Mouse (Mus musculus) left cerebral cortex, postnatal 25 days (tissue): ENCODE measurements at regions not wholly inside any gene's neighbourhood (a gene's known extent, or its start where the extent isn't known, plus 50 kb on each side); places are given as distances from the start of the nearest gene placed in this dataset.

Experiments used
- DNase-seq, 2 experiments: peaks; one replicate each; pipeline ENCODE4 v3.0.0; 2022; ENCODE audit warnings: low spot score in 2 of 2, mixed read lengths in 1 of 2
- intact Hi-C: fragments of 180-260 bp; cut with DNase I; formaldehyde crosslinking; loops from one replicate; pipeline ENCODE4 v1.15.1; 2025

DNA sequence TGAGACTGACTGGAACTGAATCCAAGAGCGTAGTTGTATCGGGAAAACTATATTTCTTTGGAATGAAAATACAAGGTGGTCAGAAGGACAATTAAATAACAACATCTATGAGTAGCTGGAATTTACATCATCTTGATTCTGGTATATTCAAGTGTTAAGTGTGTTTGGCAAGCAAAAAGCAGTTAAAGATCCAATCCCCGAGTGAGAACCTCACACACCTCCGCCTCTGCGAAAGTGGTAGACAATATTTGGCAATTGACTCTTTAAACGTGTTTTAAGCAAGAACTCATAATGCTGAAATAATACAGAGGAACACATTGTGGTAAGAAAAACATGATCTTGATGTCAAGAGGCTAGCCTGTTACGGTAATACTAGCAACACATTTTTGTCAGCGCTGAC lies 231.2 kb upstream of the Dab2 start:
- intact Hi-C loops, result no loop called here
- no peak for DNase-seq

- intact Hi-C loops, result no loop called here
- no peak for DNase-seq
Observed at GRCm38 (mm10) chr15:6071873-6072272, 227.7 kb upstream of the Dab2 start.

- DNase-seq, result no peak
- intact Hi-C loops, result no loop called here
Observed at GRCm38 (mm10) chr15:6072920-6073319, 226.7 kb upstream of the Dab2 start.

DNA sequence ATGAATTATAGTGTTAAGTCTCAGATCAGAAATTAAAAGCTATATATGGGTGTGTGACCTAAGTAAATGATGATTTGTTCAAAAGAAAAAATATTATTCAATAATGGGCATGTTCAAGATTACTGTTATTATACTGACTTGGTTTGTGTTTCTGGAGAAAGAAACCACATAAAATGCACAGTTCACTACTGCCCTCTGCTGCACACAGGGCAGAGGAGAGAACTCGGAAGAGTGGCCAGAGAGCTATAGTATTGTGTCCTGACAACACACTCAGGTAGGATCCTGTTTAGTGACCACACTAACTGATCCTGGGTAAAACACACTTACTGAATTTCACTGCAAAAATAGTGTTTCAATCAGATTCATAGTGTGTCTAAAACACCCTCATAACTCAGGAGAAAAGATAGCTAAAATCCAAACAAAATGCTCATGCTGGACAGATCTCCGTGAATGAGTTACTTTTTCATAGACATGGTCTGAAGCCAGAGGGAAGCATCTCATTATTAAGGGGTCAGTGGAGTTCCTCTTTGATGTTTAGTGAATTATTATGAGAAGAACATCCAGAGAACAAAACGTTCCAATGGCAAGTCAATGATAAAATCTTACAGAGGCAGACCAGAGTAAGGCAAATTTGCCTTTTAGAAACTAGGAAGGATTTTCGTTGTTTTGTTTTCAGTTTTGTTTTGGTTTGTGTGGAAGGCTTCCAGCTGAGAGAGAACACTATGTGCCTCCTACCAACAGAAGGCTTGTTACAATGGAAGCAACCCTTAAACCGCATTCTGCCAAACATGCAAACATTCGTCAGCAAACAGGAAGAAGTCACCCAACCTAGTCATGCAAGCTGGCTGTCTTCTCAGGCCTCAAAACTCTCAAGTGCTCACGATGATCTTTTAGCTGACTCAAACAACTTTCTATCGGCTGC lies 218.6 kb upstream of the Dab2 start:
- intact Hi-C loops, result loop anchor here (1.0 to 5.0 kb wide), 3 partner anchors 131 to 886 kb away; no protein-coding TSS in a partner anchor
- DNase-seq, result peak; percentile 57 to 66

DNA sequence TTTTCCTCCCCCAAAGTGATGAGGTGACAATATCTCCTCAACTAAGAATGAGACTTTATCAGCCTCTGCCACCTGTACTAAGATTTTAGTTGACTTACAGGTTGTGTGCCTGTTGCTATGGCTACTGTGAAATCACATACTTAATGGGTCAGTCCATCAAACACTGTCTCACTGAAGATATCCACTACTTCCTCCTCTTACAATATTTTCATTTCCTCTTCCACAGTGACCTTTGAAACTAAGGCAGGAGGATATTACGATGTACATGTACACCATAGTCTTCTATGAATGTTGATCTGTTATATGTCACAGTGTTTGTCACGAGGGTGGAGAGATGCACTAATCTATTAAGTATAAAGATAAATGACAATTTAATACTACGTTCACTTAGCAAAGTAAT lies 212.4 kb upstream of the Dab2 start:
- intact Hi-C loops, result no loop called here

DNA sequence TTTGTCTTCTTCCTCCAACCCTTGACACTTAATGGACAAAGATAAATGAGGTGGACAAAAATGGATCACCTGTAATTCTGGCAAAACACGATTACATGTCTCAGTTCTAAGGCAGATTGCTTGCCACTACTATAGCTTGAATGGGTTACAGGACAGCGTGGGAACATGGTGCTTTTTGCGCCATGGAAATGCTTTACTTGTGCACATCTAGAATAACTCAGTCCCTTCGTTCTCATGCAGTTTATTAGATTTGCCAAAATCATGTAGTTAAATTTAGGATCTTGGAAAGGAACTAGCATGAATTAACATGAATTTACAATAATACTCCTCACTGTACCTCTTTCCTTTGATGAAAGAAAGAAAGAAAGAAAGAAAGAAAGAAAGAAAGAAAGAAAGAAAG lies 211.1 kb upstream of the Dab2 start:
- intact Hi-C loops, result no loop called here
- DNase-seq, result peak in 1 of 2 experiments; percentile 20

More for the DNA sequence above, 212.4 kb upstream of the Dab2 start:
- DNase-seq, result no peak

DNA sequence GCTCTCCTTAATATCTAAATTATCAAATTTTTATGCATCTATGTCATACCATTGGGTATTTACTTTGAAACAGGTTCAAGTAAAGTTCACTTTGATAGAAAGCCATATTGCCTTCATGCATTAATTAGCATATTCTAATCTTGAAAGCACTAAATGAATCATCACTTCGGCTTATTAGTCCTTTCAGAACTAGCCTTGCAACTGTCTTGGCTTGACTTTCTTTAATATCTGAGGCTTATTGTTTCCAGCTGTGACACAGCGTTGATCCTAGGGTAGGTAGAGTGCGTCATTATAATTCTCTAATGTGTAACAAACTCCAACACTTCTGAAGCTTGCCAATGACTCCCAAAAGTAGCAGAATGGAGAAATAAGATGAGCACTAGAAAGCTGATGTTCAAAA lies 169.9 kb upstream of the Dab2 start:
- intact Hi-C loops, result no loop called here
- DNase-seq, result no peak

DNA sequence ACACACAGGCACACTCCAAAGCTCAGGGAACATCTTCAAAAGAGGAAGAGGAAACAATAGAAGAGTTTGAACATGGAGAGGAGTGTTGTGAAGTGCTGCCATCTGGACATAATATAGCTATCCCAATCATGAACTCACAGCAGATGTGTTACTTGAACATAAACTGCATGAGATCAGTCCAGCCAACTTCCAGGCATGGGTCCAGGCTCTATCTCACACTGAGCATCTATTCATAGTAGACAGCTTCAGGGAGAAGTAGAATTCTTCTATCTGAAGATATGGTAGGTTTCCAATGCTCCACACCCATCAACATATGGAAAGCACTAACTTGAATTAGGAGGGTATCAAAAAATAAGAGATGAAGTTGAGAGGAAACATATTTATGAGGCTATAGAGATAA lies 167.4 kb upstream of the Dab2 start:
- intact Hi-C loops, result no loop called here
- peak in 1 of 2 experiments; percentile 35 for DNase-seq

- no peak for DNase-seq
- intact Hi-C loops, result no loop called here
Observed at GRCm38 (mm10) chr15:6145071-6145470, 154.5 kb upstream of the Dab2 start.

DNA sequence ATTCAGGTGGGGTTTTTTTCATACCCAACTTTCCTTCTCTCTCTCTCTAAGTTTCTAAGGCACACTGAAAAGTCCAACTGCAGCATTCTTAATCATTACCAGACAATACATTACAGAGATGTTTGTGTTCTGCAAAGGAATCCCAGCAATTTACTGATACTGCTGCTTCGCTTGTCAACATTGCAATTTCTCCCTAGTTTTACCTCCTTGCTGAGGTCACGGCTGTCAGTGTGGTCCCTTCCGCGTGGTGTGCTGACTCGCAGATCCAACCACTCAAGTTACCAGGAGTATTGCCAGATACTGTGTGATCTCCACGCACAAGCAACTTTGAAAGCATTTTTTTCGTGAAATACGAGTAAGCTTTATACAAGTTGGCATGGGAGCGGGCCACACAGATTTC lies 144.9 kb upstream of the Dab2 start:
- no peak for DNase-seq
- intact Hi-C loops, result no loop called here

DNA sequence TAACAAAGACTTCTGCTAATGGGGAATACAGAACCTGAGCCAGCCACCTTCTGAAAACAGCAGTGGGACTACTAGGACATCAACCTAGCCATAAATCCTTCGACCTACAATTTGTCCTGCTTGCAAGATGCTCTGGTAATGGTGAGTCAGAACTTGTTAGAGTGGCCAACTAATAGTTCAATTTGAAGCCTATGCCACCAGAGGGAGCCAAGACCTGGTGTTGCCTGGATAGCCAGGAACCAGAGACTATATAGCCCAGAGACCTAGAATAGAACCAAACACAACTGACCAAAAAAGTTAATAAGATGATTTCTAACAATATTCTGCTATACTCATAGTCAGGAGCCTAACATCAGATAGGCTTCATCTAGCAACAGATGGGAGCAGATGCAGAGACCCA lies 119.3 kb upstream of the Dab2 start:
- no peak for DNase-seq
- intact Hi-C loops, result no loop called here

DNA sequence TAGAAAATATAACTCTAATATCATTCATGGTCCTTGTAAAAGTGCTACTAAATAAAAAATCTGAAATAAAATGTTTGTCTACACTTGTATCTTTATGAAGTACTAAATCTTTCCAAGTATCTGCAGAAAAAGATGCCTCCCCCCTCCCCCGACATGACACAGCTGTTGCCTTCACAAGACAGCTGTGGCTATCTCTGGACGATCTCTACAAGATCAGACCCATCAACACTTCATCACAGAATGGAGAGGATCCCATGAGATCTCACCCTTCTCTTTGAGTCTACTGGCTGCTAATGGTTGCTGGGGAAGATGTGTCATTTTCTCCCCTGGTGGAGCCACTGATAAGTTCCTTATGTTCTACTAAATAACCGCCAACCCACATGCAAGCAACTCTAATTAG lies 116.0 kb upstream of the Dab2 start:
- DNase-seq, result no peak
- intact Hi-C loops, result no loop called here

GRCm38 (mm10) chr15:6191845-6192244 lies 107.7 kb upstream of the Dab2 start:
- DNase-seq, result no peak
- intact Hi-C loops, result no loop called here

DNA sequence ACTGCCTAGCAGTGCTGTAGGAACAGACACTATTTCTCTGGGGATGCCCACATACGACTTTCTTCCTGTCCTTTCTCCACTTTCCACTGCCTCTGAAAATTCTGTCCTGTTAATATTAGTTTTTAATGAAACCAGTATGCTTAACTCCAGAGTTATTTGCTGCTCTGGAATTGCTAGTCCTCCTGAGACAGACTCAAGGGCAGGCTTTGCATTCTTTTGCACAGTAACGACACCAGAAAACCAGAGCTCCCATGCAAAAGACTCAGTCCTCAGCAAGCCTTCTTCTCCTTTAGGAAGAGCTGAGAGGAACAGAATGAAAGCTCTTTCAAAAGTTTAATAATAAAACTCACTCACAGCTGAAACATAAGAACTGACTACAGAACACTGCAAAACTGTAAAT lies 92.3 kb upstream of the Dab2 start:
- DNase-seq, result no peak
- intact Hi-C loops, result loop anchor here (5.0 kb wide), 1 partner anchor 1020 kb away; the partner anchor contains the start of gene Ttc33

DNA sequence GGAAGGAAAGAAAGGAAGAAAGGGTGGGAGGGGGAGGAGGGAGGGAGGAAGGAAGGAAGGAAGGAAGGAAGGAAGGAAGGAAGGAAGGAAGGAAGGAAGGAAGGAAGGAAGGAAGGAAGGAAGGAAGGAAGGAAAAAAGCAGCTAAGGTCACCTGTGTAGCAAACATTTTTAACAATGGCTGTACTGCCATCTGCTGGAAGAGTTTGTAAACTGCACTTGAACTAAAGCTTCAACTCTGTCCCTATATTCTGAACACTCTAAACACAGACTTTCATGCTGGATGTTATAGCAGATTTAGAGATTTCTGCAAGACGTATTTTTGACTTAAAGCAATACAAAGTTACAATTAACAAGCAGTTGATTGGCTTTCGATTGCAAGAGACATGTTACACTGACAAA lies 90.3 kb upstream of the Dab2 start:
- intact Hi-C loops, result loop anchor here (2.0 to 5.0 kb wide), 2 partner anchors 972 to 1022 kb away; partner anchors contain the start of gene Ttc33
- peak; percentile 37 to 39 for DNase-seq

DNA sequence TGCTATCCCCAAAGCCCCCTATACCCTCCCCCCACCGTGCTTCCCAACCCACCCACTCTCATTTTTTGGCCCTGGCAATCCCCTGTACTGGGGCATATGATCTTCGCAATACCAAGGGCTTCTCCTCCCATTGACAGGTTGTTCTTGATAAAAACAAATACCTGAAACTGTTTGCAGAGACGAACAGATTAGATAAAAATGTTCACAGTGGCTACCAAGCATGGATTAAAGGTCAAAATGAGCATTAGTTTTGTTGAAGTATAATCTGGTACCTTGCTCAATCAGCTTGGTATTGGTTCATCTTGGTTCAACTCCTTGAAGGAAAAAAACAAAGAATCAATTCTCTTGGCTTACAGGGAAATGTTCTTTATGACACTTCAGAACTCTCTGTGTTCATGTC lies 81.5 kb upstream of the Dab2 start:
- DNase-seq, result no peak
- intact Hi-C loops, result no loop called here

DNA sequence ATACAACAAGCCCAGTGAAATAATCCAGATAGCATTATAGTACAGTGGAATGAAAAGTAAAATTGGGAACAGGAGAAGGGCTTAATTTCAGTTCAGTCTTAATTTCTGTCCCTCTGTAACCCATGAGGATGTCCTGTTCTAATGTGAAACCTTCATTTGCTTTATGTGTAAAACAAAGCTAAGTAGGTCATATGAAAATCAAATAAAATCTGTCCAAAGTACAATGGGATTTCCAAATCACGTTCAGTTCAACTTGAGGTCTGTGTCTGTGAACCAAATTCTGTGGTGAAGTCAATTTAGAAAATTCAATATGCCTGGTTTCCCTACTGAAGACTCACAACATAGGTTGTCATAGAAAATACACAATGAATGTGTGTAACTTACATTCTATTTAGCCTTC lies 74.4 kb upstream of the Dab2 start:
- DNase-seq, result no peak
- intact Hi-C loops, result no loop called here

DNA sequence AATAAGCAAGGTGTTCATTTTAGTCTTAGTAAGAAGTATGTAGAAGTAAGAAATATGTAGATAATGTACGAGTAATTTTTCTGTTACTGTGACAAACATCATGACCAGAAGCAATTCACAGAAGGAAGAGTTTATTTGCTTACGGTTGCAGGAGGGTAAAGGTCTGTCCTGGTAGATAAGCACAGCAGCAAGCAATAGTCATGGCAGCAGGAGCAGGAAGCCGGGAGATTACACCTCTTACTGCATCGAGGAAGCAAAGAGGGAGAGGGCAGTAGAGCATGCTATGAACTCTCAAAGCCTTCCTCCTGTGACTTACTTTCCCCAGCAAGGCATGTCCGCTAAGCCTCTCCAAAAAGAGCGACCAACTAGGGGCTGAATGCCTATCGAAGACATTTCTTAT lies 69.0 kb upstream of the Dab2 start:
- intact Hi-C loops, result no loop called here
- DNase-seq, result no peak

DNA sequence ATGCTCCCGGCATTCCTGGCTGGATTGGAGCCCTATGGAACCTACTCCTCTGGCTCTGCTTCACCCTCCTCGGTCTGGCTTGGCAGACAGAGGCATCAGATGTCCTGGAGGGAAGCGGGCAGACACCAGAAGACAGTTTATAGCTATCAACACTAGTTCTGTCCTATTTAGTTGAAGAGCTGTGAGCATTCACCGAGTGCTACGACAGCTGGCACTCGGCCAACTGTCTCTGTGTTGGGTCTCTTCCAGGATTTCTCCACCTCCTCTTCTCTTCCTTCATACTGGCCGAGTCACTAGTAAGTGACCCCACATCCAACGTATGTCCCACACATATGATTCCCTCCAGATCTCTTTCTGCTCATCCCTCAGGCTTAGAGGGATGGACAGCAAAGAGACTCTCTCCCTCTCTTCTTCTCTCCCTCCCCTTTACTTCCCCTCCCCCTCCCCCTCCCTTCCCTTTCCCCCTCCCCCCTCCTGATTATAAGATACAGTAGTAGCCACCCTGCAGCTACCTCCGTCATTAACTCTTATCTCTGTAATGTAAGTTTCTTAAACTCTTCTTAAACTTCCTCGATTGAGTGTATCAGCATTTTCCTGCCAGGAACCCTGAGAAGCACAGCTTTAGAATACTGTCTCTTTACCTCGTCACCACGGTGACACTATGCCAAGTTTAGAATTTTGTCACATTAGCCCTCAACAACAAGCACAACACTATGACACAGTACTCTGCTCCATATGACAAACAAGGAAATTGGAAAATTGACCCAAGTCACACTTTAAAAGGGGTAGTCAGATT lies 68.1 kb upstream of the Dab2 start:
- DNase-seq, result peak; percentile 13 to 33

GRCm38 (mm10) chr15:6233621-6234020 lies 66.0 kb upstream of the Dab2 start:
- intact Hi-C loops, result no loop called here
- DNase-seq, result no peak

More for the DNA sequence above, 68.1 kb upstream of the Dab2 start:
- intact Hi-C loops, result no loop called here

DNA sequence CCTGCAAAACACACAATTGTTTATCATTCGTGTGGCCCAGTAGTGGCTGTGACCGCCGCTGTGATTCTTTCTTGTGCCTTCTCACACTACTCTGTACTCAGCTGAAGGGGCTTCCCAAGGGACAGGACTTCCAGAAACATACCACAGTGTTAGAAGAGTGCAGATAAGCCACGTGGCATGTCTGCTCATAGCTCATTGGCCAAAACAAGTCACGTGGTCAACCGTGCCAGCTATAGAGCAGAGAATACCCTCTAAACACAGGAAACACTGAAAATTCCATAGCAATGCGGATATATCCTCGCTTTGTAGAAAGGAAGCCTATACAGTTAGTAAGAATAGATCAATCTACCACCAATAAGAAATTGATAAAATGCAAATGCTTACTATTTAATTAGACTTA lies 63.0 kb upstream of the Dab2 start:
- intact Hi-C loops, result no loop called here
- no peak for DNase-seq
